Mouse (Mus musculus): ENCODE measurements around the gene Wdr92.

Wdr92 gene

GRCm38 (mm10) chr11:17181807-17182206, at the start of gene Wdr92:
Gene Wdr92 (plus strand): TSS chr11:17182107.
- no peak for DNase-seq

GRCm38 (mm10) chr11:17135638-17136037, 46.3 kb upstream of the Wdr92 start:
- DNase-seq = no peak

- DNase-seq = no peak
Observed at GRCm38 (mm10) chr11:17138306-17139033, 43.4 kb upstream of the Wdr92 start.

- peak; percentile 99 for DNase-seq
Observed at GRCm38 (mm10) chr11:17158858-17159737, 22.8 kb upstream of the Wdr92 start, which contains the start of gene Ppp3r1. Gene Ppp3r1 (plus strand): TSS chr11:17159263.

GRCm38 (mm10) chr11:17159738-17160241, 22.1 kb upstream of the Wdr92 start:
- peak; percentile 76 for DNase-seq

- DNase-seq = peak; percentile 54
Observed at GRCm38 (mm10) chr11:17160242-17160641, 21.7 kb upstream of the Wdr92 start.

GRCm38 (mm10) chr11:17163956-17164355, 18.0 kb upstream of the Wdr92 start:
- no peak for DNase-seq

- DNase-seq = no peak
Observed at GRCm38 (mm10) chr11:17166627-17167026, 15.3 kb upstream of the Wdr92 start.

- DNase-seq = no peak
Observed at GRCm38 (mm10) chr11:17169262-17169661, 12.6 kb upstream of the Wdr92 start.

GRCm38 (mm10) chr11:17170938-17171729, 10.8 kb upstream of the Wdr92 start:
- no peak for DNase-seq

- no peak for DNase-seq
Observed at GRCm38 (mm10) chr11:17172300-17172699, 9.6 kb upstream of the Wdr92 start.

- no peak for DNase-seq
Observed at GRCm38 (mm10) chr11:17176638-17177037, 5.3 kb upstream of the Wdr92 start.

- DNase-seq = no peak
Observed at GRCm38 (mm10) chr11:17180753-17181152, 1.2 kb upstream of the Wdr92 start.

GRCm38 (mm10) chr11:17183165-17183564, 1.3 kb downstream of the Wdr92 start:
- DNase-seq = no peak

GRCm38 (mm10) chr11:17187649-17188048, 5.7 kb downstream of the Wdr92 start:
- no peak for DNase-seq

- DNase-seq = no peak
Observed at GRCm38 (mm10) chr11:17188786-17189185, 6.9 kb downstream of the Wdr92 start.

- peak; percentile 36 for DNase-seq
Observed at GRCm38 (mm10) chr11:17192151-17192844, 10.4 kb downstream of the Wdr92 start.

GRCm38 (mm10) chr11:17199170-17199569, 17.3 kb downstream of the Wdr92 start:
- no peak for DNase-seq

GRCm38 (mm10) chr11:17199840-17200501, 18.1 kb downstream of the Wdr92 start:
- no peak for DNase-seq

GRCm38 (mm10) chr11:17200936-17201335, 19.0 kb downstream of the Wdr92 start:
- DNase-seq = no peak

GRCm38 (mm10) chr11:17202481-17202880, 20.6 kb downstream of the Wdr92 start:
- DNase-seq = no peak
